Mouse (Mus musculus) brain, embryonic 18.5 days (tissue): Measurements from ENCODE around the gene 1810062G17Rik.

Experiments
- DNase-seq: peaks from one replicate; pipeline ENCODE4 v3.0.0-alpha.2; 2012; ENCODE audit warnings: low read depth, low spot score

Gene 1810062G17Rik

DNA sequence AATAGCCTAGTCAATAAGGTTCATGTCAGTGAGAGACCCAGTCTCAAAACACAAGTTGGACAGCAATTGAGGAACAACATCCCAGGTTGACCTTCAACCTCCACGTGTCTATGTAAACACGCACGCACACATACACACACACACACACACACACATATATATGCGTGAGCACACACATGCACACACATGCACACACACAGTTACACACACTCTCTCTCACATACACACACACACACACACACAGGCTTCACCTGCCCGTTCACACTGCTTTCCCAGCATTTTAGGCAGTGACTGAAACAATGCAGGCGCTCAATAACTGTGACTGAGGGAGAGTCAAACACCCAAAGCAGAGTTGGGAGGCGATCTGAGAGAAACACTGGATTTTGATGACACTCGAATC is 29.6 kb downstream of the 1810062G17Rik start:
- no peak for DNase-seq

DNA sequence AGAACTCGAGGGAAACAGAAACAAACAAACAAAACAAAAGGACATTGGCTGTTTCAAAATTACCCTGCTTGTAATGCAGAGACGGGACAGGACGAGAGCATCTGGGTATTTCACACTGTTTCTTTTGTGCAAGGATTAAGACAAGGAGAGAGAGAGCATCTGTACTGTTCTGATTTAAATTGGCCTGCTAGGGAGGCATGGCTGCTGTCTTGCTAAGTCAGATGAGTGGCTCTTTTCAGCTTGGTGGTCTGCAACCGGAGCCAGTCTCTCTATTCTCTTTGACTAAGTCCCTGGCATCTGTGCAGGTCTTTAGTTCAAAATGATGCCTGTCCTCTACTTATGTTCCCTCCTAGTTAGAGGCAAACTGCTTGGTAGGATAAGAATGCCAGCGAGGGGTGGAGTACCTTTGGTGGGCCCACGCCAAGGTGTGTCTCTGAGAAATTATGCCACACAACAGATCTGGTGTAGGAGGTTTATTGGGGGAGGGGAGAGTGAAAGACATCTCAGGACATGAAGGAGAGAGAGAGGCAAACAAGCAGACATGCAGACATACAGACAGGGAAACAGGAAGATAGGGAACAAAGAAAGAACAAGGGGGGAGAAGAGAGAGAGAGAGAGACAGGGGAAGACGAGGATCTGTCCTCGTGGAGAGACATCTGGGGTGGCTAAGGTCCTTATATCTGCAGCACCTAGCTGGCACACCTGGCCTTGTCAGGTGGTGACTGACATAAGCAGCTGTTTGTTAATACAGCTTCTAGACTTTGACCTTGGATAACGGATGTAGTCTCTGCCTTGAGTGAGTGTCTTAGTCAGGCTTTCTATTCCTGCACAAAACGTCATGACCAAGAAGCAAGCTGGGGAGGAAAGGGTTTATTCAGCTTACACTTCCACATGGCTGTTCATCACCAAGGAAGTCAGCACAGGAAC is 30.3 kb downstream of the 1810062G17Rik start:
- no peak for DNase-seq

DNA sequence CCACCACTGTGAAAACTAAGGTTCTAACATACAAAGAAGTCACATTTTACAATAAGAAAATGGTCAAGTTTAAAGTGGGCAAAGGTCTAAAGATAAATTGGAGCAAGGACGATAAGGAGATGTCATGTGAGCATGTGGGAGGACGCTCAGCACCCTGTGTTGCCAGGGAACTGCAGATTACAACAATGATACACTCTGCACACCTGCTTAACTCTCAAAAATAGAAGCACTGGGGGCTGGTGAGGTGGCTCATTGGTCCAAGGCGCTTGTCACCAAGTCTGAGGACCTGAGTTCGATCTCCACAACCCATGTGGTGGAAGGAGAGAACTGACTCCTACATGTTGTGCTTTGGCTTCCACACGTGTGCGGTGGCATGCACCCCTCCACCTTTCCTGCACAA is 35.8 kb downstream of the 1810062G17Rik start:
- no peak for DNase-seq

DNA sequence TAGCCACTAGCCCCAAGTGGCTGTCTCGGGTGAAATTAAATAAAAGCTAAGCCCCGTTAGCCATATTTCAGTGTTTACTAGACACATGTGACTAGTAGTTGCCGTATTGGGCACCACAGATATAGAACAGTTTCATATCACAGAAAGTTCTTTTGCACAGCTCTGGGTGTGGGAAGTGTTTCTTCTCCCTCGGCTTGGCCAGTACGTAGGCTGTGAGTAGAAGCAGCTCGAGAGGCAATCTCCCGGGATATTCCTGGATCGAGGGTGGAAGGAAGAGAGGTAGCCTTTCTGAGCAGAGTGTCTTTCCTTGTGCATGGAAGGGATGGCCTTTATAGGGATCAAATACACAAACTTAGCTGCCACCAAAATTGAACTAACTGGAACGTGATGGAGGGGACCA is 40.5 kb downstream of the 1810062G17Rik start:
- DNase-seq = no peak

DNA sequence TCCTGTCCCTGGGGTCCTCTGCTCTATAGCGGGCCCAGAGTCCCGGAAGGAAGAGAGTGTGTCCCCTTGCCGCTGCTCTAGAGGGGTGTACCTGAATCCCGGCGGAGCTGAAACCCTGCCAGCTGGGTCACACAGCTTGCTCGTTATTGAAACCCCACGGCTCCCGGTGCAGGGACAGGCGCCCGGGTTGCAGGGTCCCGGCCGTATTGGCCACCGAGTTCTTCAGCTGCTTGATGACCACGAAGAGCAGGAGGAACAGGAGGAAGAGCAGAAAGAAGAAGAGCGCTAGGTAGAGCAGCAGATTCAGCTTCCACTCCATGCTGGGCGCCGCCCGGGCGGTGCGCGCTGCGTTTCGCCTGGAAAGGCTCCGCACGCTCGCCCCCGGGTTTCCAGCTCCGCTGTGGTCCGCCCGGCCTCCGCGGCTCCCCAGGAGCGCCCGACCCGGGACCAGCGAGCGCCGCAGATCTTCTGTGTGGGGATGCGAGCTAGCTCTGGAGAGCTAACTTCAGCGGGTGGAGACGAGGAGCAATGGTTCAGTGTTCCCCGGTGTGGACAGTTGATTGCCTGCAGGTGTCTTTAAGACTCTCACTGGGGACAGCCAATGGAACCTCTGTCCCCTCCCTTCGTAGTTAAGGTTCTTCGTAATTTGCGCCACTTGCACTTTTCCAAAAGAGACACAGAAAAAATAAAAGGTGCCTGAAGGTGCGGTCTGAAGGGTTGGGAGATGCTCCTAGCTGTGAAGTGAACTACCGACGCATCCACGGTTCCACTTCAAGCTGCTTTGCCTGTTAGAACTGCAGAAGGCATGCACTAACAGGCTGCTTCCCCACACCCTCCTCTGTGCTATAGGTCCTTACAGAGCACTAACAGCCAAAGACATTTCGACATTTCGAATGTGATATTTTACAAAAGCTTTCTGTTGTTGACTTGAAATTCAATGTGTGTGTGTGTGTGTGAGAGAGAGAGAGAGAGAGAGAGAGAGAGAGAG is 45.6 kb downstream of the 1810062G17Rik start, which contains the start of gene Gm11549:
Gene Gm11549, minus strand, starts transcription at position 741 of the 988 bp plus-strand sequence.
- DNase-seq = no peak

DNA sequence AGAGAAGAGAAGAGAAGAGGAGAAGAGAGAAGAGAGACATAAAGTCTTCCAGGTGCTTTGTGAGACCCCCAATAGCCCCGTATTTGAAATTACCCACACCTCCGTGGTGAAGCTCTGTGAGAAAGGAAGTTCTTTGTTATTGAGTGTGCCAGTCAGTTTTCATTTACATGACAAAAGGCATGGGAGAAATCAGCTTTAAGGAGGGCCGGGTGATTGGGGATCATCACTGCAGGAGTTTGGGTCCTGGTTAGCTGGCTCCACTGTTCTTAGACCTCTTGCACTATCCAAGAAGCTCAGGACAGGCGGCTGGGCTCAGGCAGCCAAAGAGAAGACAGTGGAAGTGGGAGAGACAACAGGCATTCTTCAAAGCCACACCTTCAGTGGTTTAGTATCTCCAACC is 46.4 kb downstream of the 1810062G17Rik start:
- DNase-seq = no peak

DNA sequence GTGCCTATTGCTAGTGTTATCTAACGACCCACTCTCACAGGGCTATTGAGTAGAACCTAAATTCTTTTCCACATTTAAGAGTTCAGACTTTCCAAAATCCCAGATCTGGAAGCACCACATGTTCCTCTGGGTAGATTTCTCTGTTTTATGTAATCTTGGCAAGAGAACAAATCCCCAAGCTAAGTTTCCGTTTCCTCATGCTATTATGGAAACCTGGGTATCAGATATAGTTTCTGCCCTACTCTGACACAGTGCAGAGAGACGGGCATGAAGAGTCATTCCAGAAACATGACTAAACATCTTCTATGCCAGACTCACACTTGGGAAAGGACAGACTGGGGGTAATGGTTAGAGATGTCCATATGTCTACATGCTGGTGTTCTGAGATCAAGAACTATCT is 48.7 kb downstream of the 1810062G17Rik start:
- DNase-seq = no peak

DNA sequence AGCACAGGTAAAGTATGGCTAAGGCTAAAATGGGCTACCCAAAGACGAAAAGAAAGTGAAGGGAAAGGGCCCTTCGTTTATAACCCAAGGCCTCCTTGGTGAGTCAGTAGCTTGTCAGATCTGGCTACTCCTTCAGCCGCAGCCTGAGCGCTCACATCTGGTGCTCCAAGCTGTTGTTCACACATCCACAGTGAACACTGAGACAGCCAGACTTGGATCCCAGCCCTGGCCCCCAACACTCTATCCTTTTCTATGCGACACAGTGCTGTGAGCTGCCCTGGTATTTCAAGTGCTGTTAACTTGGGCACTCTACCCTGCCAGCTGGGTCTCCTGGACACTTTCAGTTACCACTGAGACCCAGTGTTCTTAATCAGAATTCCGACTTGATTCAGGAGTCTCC is 54.6 kb downstream of the 1810062G17Rik start:
- DNase-seq = no peak

DNA sequence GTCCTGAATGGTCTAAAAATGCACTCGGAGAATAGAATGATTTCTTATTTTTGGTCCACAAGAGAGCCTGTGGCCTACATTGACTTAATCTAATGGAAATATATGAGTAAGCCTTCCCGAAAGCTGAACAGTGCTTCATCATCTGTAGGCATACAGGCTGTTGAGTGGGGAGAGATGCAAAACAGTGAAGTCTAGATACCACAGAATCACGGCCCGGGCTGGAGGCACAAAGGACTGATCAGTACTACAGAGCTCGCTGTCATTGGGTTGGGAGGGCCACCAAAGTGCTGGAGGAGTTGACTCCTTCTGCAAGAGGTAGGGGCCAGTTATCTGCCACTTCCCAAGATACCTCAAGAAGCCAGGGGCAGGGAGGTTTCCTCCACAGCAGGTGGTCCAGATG is 55.0 kb downstream of the 1810062G17Rik start:
- DNase-seq = no peak

DNA sequence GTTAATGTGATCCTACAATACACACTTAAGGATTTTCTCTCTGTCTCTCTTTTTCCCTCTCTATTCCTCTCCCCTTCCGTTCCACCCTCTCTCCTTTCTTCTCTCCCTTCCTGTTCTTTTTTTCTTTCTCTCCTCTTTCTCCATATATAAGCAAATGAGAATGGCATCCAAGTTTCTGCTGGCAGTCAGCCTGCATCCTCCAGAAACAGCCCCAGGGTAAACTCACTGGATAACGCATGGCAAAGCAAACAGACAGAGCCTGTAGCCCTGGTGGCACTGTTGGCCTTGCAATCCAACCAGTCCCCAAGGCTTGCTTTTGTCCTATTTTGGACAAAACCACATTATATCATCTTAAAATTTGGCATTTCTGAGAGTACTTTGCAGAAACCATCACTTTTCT is 55.5 kb downstream of the 1810062G17Rik start:
- DNase-seq = no peak
